Mouse (Mus musculus): Measurements from ENCODE around the gene Cd300lf. TPM values are rescaled to one million over a fixed set of nuclear protein-coding genes. Genes with fewer than 3 reads are reported as not detected.

Cd300lf gene
- polyA plus RNA-seq, 1 experiment: 0.28 TPM

DNA sequence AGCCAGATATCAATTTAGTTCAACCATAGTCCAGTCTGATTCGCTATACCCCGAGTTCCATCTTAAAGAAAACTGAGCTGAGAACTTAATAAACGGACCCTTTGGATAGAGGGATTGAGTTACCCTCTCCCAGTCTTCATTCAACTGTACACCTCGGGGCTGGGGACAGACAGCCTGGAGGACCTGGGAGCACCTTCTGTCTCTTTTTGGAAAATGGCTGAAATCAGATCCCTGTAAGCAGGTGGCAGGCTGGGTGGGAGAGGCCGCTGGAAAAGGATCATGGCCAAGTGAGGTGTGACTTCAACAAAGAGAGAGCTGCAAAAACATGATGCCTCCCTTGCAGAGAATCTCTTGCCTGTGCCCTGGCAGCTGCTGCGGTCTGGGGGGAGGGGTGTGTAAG lies 51.6 kb downstream of the Cd300lf start:
- Histone ChIP-seq H3K27ac (replicated peaks; ENCODE audit: low read depth, low read length) (no peak overlapping the region), H3K4me3 (ENCODE audit: insufficient read depth, low read depth, low read length) (no peak overlapping the region), H3K4me1 (ENCODE audit: control insufficient read depth, insufficient read depth, insufficient read length, low read length) (no peaks in the 10 kb centered on the region)

DNA sequence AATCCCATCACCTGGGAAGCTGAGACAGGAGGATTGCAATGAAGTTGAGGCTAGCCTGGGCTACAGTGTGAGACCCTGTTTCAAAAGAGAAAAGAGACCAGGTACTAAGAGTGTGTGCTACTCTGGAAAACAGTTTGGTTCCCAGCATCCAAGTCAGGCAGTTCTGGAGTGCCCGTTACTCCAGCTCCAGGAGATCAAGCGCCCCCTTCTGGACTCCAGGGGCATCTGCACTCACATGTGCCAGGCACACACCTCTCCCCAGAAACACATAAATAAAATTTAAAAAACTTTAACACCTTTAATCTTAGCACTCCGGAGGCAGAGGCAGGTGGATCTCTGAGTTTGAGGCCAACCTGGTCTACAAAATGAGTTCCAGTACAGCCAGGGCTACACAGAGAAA lies 52.4 kb downstream of the Cd300lf start:
- Histone ChIP-seq H3K27ac (replicated peaks; ENCODE audit: low read depth, low read length) (no peak overlapping the region), H3K4me3 (ENCODE audit: insufficient read depth, low read depth, low read length) (no peak overlapping the region), H3K4me1 (ENCODE audit: control insufficient read depth, insufficient read depth, insufficient read length, low read length) (no peaks in the 10 kb centered on the region)

DNA sequence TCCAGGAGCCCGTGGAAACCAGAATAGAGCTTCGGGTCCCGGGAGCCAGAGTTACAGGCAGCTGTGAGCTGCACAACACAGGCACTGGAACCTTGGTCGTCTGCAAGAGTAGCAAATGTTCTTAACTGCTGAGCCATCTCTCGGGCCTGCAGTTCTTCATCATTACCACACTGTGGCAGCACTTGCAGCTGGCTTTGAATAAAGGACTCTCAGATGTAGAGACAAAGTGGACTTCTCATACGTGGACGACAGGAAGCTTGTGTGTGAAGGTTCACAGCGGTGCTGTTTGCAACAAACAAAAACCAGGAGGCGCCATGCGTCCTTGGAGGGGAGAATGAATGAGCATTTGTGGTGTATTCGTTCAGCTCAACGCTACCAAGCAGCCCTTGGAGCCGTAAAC lies 52.9 kb downstream of the Cd300lf start:
- no peak overlapping the region for H3K27ac ChIP-seq (replicated peaks; ENCODE audit: low read depth, low read length)
- H3K4me1 ChIP-seq (ENCODE audit: control insufficient read depth, insufficient read depth, insufficient read length, low read length): no peaks in the 10 kb centered on the region
- no peak overlapping the region for H3K4me3 ChIP-seq (ENCODE audit: insufficient read depth, low read depth, low read length)

DNA sequence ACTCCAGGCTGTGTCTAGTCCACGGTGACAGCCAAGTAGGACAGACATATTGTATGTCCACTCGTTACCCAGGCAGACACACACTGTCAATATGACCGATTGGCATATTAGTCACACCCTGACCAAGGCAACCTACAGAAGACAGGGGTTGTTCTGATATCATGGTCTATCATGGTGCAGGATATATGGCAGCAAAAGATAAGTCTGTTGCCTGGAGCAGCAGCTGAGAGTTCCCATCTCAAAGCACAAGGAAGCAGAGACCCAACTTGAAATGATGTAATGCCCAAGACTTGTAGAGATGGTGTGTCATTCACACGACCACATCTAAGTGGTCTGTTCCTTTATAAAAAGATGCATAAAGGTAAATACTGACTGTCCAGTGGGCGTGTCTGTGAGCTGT lies 55.1 kb downstream of the Cd300lf start:
- no peak overlapping the region for H3K27ac ChIP-seq (replicated peaks; ENCODE audit: low read depth, low read length)
- H3K4me3 ChIP-seq (ENCODE audit: insufficient read depth, low read depth, low read length): no peak overlapping the region
- H3K4me1 ChIP-seq (ENCODE audit: control insufficient read depth, insufficient read depth, insufficient read length, low read length): no peaks in the 10 kb centered on the region

DNA sequence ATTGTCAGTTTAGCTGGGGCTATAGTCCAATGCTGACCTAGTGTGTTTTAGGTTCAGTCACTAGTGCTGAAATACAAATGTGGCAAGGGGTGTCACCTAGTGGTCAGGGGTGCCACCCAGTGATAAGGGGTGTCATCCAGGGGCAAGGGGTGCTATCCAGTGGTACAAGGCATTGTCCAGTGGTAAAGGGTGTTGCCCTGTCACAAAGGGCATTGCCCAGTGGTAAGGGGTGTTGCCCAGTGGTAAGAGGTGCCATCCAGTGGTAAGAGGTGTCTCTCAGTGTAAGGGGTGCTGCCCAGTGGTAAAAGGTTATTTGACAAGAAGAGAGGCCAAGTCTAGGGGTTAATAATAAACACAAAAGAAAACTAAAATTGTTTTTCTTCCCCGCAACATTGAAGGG lies 56.4 kb downstream of the Cd300lf start:
- Histone ChIP-seq H3K4me3 (ENCODE audit: insufficient read depth, low read depth, low read length) (no peak overlapping the region), H3K4me1 (ENCODE audit: control insufficient read depth, insufficient read depth, insufficient read length, low read length) (peaks cover 7% of the 10 kb centered on the region), H3K27ac (replicated peaks; ENCODE audit: low read depth, low read length) (no peak overlapping the region)

DNA sequence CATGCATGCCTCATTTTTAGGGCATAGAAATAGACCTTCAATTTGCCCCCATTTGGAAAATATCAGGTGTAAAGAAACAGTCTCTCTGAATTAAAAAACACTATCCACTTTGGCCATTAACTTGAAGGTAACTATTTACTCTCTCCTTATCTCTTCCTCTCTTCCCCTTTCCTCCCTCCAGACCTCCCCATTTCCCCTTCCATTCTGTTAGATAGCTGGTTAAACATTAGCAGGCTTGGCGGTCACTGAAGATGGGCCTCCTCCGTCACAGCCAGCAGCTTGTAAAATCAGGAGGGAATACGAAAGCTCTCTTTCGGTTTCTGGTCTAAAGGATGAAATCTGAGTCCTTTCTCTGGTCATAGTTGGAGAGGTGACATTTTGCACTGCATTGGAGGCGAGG lies 57.9 kb downstream of the Cd300lf start:
- H3K4me3 ChIP-seq (ENCODE audit: insufficient read depth, low read depth, low read length): no peak overlapping the region
- peaks cover 7% of the 10 kb centered on the region for H3K4me1 ChIP-seq (ENCODE audit: control insufficient read depth, insufficient read depth, insufficient read length, low read length)
- no peak overlapping the region for H3K27ac ChIP-seq (replicated peaks; ENCODE audit: low read depth, low read length)

DNA sequence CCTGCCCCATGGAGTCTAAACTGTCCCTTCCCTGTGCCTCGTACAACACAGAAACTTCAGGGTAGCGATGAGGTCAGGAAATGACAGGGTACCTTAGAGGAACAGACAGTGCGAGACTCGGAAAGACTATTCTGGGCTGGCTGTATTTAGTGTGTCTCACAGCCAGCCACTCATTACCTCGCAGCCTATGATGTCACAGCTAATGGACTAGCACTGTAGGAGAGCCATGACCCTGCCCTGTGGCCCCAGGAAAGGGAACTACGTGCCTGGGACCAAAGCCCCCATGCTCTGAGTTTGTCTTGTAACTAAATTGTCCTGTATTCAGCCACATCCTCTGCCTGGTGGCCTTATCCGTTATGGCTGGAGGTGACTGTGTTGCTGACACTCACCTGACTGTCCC lies 58.4 kb downstream of the Cd300lf start:
- Histone ChIP-seq H3K4me3 (ENCODE audit: insufficient read depth, low read depth, low read length) (no peak overlapping the region), H3K27ac (replicated peaks; ENCODE audit: low read depth, low read length) (no peak overlapping the region), H3K4me1 (ENCODE audit: control insufficient read depth, insufficient read depth, insufficient read length, low read length) (peaks cover 7% of the 10 kb centered on the region)

DNA sequence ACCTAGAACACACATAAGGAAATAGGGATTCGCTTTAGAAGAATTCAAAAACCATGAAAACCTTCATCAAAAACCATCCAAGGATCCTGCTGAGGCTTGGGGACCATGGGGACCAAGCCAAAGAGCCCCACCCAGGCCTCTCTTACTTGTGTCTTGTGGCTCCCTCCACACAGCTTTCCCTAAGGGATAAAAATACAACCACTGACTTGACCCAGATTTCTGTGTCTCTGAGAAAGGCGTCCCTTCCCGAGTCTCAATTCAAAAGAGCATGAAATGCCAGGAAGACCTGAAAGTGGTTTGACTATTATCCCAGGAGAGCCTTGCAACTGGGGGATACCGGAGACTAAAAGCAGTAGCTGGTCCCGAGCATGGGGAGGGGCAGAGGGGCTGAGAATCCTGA lies 60.8 kb downstream of the Cd300lf start:
- no peak overlapping the region for H3K27ac ChIP-seq (replicated peaks; ENCODE audit: low read depth, low read length)
- H3K4me1 ChIP-seq (ENCODE audit: control insufficient read depth, insufficient read depth, insufficient read length, low read length): peaks cover 7% of the 10 kb centered on the region
- H3K4me3 ChIP-seq (ENCODE audit: insufficient read depth, low read depth, low read length): no peak overlapping the region

DNA sequence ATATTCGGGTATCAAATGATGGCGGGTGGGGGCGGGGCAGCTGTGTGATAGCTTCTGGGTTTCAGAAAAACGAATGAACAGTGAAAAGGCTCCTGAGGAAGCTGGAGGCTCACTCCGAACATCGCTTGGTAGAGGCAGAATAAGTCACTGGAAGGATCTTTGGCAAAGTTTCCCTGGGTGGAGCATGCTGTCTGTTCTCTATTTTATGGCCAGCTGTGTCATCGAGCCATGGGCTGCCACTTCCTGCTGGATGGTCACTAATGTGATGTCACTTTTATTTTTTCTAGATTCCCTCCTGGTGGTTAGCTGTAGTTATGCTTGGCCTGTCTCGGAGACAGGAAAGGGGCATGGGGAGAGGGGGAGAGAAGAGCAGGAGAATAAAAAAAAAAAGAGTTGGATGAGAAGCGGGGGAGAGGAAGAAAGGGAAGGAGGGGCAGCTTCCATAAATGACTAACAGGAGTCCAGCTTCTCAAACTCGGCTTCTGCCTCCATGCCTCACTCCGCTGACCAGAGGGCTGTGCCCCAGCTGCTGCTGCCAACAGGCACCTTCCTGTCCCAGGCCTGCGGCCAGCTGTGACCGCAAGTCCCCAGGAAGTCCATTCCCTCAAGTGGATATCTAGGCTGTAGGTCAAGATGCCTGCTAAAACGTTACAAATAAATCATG lies 62.0 kb downstream of the Cd300lf start:
- Histone ChIP-seq H3K27ac (replicated peaks; ENCODE audit: low read depth, low read length) (peak overlapping the region; percentile 81), H3K4me3 (ENCODE audit: insufficient read depth, low read depth, low read length) (peak overlapping the region; percentile 25; the same call in 1 of the 2 replicates), H3K4me1 (ENCODE audit: control insufficient read depth, insufficient read depth, insufficient read length, low read length) (peaks cover 7% of the 10 kb centered on the region)

DNA sequence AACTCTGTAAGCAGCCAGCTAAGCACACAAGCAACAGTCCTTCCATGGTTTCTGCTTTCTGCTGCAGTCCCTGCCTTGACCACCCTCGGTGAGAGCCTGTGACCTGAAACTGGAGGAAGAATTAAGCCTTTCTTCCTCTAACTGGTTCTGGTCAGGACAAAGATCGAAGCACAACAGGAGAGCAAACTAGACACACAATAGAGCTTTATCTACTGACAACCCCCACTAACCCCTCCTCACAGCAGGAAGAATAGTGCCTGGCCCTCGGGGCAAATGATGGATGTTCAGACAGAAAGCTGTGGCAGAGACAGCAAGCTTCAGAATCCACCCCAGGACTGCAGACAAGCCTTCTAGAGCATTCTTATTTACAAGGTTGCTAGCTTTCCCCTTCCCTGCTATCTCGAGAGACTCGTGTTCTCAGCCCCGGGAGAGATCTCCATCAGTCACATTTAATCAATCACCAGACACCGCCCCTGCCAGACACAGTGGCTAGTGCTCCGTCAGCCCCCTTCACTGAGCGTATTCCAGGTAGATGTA lies 62.7 kb downstream of the Cd300lf start:
- H3K4me3 ChIP-seq (ENCODE audit: insufficient read depth, low read depth, low read length): peak overlapping the region; percentile 25; the same call in 1 of the 2 replicates
- peak overlapping the region; percentile 63 for H3K27ac ChIP-seq (replicated peaks; ENCODE audit: low read depth, low read length)
- peaks cover 7% of the 10 kb centered on the region for H3K4me1 ChIP-seq (ENCODE audit: control insufficient read depth, insufficient read depth, insufficient read length, low read length)

DNA sequence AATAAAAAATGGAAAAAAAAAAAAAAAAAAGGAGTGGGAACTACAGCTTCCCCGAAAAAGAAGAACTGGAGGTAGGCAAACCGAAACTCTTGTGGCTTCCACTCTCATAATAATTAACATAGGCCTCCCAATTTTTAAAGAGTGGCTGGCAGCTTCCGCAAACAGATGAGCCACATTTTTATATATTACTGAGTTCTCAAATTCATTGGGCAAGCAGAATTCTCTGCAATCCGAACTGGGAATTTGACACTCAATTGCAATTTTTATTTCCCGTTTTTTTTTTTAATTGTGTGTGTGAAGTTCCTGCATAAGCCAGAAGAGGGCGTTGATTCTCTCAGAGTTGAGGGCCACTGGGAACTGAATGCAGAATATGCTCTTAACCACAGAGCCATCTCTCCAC lies 67.0 kb downstream of the Cd300lf start:
- H3K4me3 ChIP-seq (ENCODE audit: insufficient read depth, low read depth, low read length): no peak overlapping the region
- H3K27ac ChIP-seq (replicated peaks; ENCODE audit: low read depth, low read length): no peak overlapping the region

More for the DNA sequence above, 67.0 kb downstream of the Cd300lf start:
- H3K4me1 ChIP-seq (ENCODE audit: control insufficient read depth, insufficient read depth, insufficient read length, low read length): no peaks in the 10 kb centered on the region

Other genes with a start within 250 kb of the Cd300lf start
- 0.58 and 1.1 TPM in 2 replicates for gene Cd300a, start 244.0 kb downstream of the Cd300lf start, polyA plus RNA-seq (2012; ENCODE audit: insufficient read depth, insufficient read length, missing spikeins)
- 0.58 and 1.1 TPM in 2 replicates for gene Cd300lb, start 199.6 kb downstream of the Cd300lf start, polyA plus RNA-seq (2012; ENCODE audit: insufficient read depth, insufficient read length, missing spikeins)
- gene Cd300c, start 164.8 kb downstream of the Cd300lf start, polyA plus RNA-seq (2012; ENCODE audit: insufficient read depth, insufficient read length, missing spikeins): not detected in 2 replicates
- 2.3 and 6.2 TPM in 2 replicates for gene Cd300ld, start 144.1 kb downstream of the Cd300lf start, polyA plus RNA-seq (2012; ENCODE audit: insufficient read depth, insufficient read length, missing spikeins)
- 1.7 and 2.1 TPM in 2 replicates for gene Cd300c2, start 132.1 kb downstream of the Cd300lf start, polyA plus RNA-seq (2012; ENCODE audit: insufficient read depth, insufficient read length, missing spikeins)
- not detected in 2 replicates for gene Cd300ld2, start 117.8 kb downstream of the Cd300lf start, polyA plus RNA-seq (2012; ENCODE audit: insufficient read depth, insufficient read length, missing spikeins)
- gene Cd300ld4, start 107.0 kb downstream of the Cd300lf start, polyA plus RNA-seq (2012; ENCODE audit: insufficient read depth, insufficient read length, missing spikeins): 3.8 TPM in 1 of 2 replicates, not detected in the other
- 1.5 and 3.8 TPM in 2 replicates for gene Cd300ld5, start 96.2 kb downstream of the Cd300lf start, polyA plus RNA-seq (2012; ENCODE audit: insufficient read depth, insufficient read length, missing spikeins)
- 5.7 and 13.3 TPM in 2 replicates for gene Cd300ld3, start 85.6 kb downstream of the Cd300lf start, polyA plus RNA-seq (2012; ENCODE audit: insufficient read depth, insufficient read length, missing spikeins)
- not detected in 2 replicates for gene Cd300e, start 71.8 kb downstream of the Cd300lf start, polyA plus RNA-seq (2012; ENCODE audit: insufficient read depth, insufficient read length, missing spikeins)
- gene Rab37, start 42.6 kb downstream of the Cd300lf start, polyA plus RNA-seq (2012; ENCODE audit: insufficient read depth, insufficient read length, missing spikeins): 0.79 and 1.2 TPM in 2 replicates
- 5.3 and 5.9 TPM in 2 replicates for gene Slc9a3r1, start 29.3 kb upstream of the Cd300lf start, polyA plus RNA-seq (2012; ENCODE audit: insufficient read depth, insufficient read length, missing spikeins)
- gene Tmem104, start 53.5 kb upstream of the Cd300lf start, polyA plus RNA-seq (2012; ENCODE audit: insufficient read depth, insufficient read length, missing spikeins): 8.5 and 8.8 TPM in 2 replicates
- gene Nat9, start 53.9 kb upstream of the Cd300lf start, polyA plus RNA-seq (2012; ENCODE audit: insufficient read depth, insufficient read length, missing spikeins): 20.9 and 29.3 TPM in 2 replicates
- gene Grin2c, start 133.3 kb upstream of the Cd300lf start, polyA plus RNA-seq (2012; ENCODE audit: insufficient read depth, insufficient read length, missing spikeins): not detected in 2 replicates
- 10.9 and 12.7 TPM in 2 replicates for gene Fdxr, start 143.1 kb upstream of the Cd300lf start, polyA plus RNA-seq (2012; ENCODE audit: insufficient read depth, insufficient read length, missing spikeins)
- gene Fads6, start 163.7 kb upstream of the Cd300lf start, polyA plus RNA-seq (2012; ENCODE audit: insufficient read depth, insufficient read length, missing spikeins): 0.40 and 0.67 TPM in 2 replicates
- not detected in 2 replicates for gene Otop2, start 173.2 kb upstream of the Cd300lf start, polyA plus RNA-seq (2012; ENCODE audit: insufficient read depth, insufficient read length, missing spikeins)
- not detected in 2 replicates for gene Ush1g, start 188.0 kb upstream of the Cd300lf start, polyA plus RNA-seq (2012; ENCODE audit: insufficient read depth, insufficient read length, missing spikeins)
- gene Otop3, start 200.7 kb upstream of the Cd300lf start, polyA plus RNA-seq (2012; ENCODE audit: insufficient read depth, insufficient read length, missing spikeins): not detected in 2 replicates
- 0.83 and 2.7 TPM in 2 replicates for gene Hid1, start 233.8 kb upstream of the Cd300lf start, polyA plus RNA-seq (2012; ENCODE audit: insufficient read depth, insufficient read length, missing spikeins)
- gene Cdr2l, start 247.9 kb upstream of the Cd300lf start, polyA plus RNA-seq (2012; ENCODE audit: insufficient read depth, insufficient read length, missing spikeins): 1.9 and 2.1 TPM in 2 replicates